Mouse (Mus musculus) layer of hippocampus, adult 2 months (tissue): Measurements from ENCODE around the gene Mrpl2. TPM values are rescaled to one million over a fixed set of nuclear protein-coding genes. Genes with fewer than 3 reads are reported as not detected.

Experiments
- DNase-seq, 2 experiments: peaks; one replicate each; pipeline ENCODE4 v3.0.0; 2022; ENCODE audit warnings: low spot score in 2 of 2
- H3K27ac ChIP-seq: fragments of 200-600 bp; 2 replicates; pipeline ENCODE4 v1.8.1; 2022
- H3K4me3 ChIP-seq: fragments of 200-600 bp; 2 replicates; pipeline ENCODE4 v1.8.1; 2022; ENCODE audit warnings: mild to moderate bottlenecking
- CTCF ChIP-seq: fragments of 200-600 bp; conservative IDR thresholded peaks from 2 replicates; pipeline ENCODE4 v1.8.1; 2022; ENCODE audit warnings: antibody characterized with exemption, mild to moderate bottlenecking, moderate library complexity
- total RNA-seq, 2 experiments: library from RNA; stranded (reverse); gene quantifications; 2 replicates each; pipeline ENCODE4 v1.2.3; 2021

The Mrpl2 gene
- total RNA-seq, 2 experiments from 2014 or later, result 52.2 to 53.5 TPM

DNA sequence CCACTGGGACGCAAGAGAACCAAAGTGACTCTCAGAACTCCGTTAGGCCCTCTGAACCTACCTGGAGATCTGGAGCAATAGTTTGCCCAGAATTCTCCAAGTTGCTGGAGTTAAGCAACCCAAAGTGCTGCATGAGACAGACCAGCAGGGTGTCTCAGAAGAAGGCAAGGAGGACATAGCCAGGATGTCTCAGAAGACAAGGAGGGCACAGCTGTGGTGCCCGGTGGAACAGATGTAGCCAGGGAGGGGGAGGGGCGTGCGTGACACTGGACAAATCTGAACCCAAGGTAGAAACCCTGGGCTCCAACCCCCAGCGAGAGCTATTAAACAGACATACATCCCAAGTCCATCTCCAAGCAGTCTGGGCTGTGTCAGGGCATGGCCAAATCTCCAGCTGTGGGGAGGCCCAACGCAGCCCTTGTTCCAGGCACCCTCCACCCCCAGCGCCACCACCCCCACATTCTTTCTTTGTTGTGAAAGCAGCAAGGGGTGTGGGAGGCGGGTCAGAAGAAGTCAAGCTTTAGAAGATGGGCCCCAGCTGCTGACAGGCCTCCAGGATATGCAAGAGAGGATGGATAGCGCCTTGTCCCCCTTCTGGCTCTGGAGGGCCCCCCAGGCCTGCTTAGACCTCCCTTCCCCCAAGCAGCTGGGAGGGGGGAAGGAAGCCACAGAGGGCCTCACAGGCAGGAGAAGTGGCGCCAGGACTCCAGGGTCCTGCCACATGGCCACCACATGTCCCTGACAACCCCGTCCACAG lies 16.2 kb upstream of the Mrpl2 start:
- peak overlapping the region; percentile 51; the same call in 1 of the 2 replicates for H3K27ac ChIP-seq

DNA sequence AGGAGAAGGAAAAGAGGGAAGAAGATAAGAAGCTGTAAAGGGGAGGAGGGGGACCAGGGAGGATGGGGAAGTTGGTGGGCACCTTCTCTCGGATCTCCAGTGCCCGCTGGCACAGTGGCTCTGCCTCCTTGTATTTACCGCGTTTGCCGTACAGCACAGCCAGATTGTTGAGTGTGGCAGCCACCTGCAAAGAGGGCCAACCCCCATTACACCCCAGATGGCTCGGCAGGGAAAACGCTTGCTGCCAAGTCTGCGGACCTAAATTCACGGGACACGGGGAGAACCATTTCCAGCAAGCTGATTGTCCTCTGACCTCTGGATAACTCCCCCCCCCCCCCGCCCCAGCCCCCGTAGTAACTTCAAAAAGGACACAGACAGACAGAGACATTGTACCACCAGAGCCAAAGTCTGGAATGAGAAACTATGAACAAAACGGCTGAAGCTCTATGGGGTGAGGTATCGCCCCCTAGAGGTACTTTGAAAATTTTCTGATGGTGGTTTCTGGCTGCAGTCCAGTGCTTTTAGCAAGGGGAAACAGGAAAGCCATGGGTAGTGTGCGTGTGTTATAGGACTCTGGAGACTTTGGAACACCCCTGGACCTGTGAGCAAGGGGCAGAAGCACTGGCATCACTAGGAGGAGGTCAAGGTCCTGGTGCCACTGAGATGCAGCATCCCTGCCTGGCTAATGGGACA lies 9.1 kb upstream of the Mrpl2 start:
- TF ChIP-seq CTCF, result peak; percentile 83
- Histone ChIP-seq H3K27ac (peak overlapping the region; percentile 56), H3K4me3 (peak overlapping the region; percentile 20; the same call in 1 of the 2 replicates)
- DNase-seq, result peak; percentile 68

More for the DNA sequence above, 16.2 kb upstream of the Mrpl2 start:
- DNase-seq, result no peak
- no peak for TF ChIP-seq CTCF
- H3K4me3 ChIP-seq, result peak overlapping the region; percentile 83

DNA sequence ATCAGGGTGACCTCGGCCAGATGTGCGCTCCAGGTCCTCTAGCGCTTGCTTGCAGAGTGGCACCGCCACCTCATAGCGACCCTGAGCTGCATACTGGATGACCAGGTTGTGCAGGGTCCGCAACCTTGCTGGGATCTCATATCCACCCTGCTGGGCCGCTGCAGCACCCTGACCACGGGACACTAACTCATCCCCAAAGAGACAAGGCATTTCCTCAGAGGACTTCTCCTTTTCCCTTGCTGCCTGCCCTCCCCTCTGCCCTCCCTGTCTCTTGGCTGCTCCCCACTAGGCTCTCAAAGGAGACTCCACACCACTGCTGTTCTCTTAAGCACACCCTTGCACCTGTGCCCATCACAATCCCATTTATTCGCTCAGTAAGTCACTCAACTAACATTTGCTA lies 6.1 kb upstream of the Mrpl2 start:
- no peak for DNase-seq
- no peak overlapping the region for H3K4me3 ChIP-seq
- TF ChIP-seq CTCF, result no peak
- H3K27ac ChIP-seq, result no peak overlapping the region

DNA sequence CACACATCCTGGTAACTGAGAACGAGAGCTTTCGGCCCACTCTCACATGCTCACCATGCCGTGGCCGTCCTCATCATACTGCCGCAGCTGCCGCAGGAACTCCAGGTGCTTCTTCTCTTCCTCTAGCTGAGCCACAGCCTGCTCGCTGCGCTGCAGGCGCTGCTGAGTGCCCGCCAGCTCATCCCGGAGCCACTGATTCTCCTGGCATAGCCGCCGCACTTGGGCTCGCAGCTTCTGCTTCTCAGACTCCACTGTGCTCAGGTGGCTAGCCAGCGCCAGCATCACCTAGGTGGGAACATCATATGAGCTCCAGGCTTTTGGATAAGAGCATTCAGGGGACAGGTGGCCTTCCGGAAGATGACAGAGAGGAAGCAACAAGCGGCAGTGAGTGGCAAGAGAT lies 4.0 kb upstream of the Mrpl2 start:
- no peak for DNase-seq
- TF ChIP-seq CTCF, result no peak
- Histone ChIP-seq H3K4me3 (no peak overlapping the region), H3K27ac (no peak overlapping the region)

DNA sequence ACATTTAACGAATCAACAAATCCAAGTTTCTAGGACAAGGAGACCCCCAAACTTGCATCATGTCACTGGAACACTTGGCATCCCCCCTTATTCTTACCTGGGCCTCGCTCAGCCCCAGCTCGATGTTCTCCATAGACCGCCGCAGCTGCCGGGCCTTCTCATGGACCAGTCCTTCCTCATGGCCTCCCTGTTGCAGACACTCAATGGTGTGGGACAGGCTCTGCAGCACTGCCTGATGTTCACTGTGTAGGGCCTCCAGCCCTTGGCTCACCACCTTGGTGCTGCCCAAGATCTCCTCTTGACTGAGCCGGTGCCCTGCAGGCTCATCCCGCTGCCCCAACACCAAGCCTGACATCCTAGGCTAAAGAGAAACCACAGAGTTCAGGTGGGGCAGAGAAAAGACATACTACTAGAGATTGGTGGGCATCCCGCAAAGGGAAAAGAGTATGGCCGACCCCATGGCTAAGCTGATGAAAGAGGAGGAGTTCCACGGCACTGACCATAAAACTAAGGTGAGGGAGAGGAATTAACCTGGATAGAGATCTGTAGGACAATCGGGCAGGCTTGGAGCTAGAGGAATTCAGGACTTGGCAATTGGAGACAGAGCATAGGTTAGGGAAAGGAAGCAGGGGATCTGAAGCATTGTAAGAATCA lies 1.8 kb upstream of the Mrpl2 start:
- no peak for TF ChIP-seq CTCF
- Histone ChIP-seq H3K4me3 (no peak overlapping the region; the same call in 1 of the 2 replicates), H3K27ac (no peak overlapping the region)
- no peak for DNase-seq

DNA sequence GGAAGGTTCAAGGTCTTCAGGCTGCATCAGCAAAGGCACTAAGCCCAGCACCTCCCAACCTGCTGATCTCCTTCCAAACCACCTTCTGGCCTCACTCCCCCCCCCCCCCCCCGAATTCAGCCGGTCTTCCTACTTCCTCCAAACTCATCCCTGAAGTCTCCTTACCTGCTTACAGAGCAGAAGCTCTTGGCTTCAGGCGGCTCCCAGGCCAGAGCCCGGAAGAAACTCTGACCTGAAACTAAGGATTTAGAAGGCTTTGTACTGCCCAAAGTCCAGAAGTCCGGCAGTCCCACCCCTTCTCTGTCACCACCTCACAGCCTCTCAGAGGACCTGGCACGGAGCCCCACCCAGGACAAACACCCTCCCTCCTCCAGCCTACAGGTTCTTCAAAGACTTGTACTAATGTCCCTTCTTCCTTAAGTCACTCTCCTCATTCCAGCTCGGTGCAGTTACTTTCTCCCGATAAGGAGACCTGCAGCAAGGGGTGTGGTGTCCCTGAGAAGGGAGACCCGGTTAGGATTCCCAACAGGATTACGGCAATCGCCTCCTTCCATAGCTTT lies 1.0 kb upstream of the Mrpl2 start:
- Histone ChIP-seq H3K27ac (peak overlapping the region; percentile 84), H3K4me3 (peak overlapping the region; percentile 77)
- DNase-seq, result no peak
- no peak for TF ChIP-seq CTCF

DNA sequence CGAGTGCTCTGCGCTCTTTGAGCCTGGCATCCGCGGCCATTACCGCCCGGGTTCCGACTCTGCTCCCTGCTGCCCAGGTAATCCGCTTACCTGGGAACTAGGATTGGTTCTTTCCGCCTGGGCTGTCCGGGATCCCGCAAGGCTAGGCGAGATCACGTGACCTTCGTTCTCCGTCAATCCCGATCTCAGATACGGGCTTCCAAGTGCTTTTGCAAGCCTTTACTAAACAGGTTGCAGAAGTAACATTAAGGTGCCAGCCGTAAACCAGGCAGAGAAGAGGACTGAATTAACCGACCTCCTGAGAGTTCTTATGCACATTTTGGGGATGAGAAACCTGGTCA lies 263 bp downstream of the Mrpl2 start:
- TF ChIP-seq CTCF, result no peak
- peak overlapping the region; percentile 96 for H3K27ac ChIP-seq
- no peak for DNase-seq
- H3K4me3 ChIP-seq, result peak overlapping the region; percentile 77

DNA sequence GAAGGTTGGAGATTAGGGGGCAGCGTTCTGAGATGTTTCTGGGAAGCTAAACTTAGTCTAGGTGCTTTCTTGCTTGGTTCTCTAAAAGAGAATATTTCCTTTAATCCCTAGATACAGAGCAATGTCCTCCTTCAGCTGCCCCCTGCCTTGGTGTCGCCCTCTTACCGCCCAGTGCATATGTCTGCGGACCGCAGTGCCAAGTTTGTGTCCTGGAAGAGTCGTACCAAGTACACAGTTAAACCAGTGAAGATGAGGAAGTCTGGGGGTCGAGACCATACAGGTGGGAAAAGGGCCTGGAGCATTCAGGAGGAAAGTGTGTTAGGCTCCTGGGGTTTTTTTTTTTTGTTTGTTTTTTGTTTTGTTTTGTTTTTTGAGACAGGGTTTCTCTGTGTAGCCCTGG lies 1.2 kb downstream of the Mrpl2 start:
- Histone ChIP-seq H3K27ac (no peak overlapping the region), H3K4me3 (no peak overlapping the region)
- DNase-seq, result no peak
- no peak for TF ChIP-seq CTCF

DNA sequence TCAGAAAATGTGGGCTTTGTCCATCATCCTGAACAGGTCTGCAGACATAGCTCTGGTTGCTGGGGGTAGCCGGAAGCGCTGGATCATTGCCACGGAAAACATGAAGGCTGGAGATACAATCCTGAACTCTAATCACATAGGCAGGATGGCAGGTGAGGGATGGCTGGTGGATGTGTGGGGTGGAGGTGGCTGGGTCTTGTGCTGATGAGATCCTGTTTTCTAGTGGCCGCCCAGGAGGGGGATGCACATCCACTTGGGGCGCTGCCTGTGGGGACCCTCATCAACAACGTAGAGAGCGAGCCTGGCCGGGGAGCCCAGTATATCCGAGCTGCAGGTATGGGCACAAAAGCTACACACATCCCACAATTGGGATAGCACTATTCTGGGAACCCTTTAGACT lies 2.4 kb downstream of the Mrpl2 start:
- no peak for DNase-seq
- no peak for TF ChIP-seq CTCF
- Histone ChIP-seq H3K4me3 (no peak overlapping the region), H3K27ac (no peak overlapping the region)

DNA sequence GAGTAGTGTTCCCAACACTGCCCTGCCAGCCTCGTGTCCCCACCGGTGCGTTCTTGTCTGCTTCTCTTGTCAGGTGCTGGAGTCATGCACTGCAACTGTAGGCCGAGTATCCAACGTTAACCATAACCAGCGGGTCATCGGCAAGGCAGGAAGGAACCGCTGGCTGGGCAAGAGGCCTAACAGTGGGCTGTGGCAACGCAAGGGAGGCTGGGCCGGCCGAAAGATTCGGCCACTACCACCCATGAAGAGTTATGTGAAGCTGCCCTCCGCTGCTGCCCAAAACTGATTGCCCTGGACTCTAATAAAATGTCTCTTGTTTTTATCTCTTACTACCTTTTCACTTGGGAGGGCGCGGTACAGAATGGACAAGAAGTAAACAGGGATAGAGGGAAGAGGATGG lies 3.8 kb downstream of the Mrpl2 start:
- DNase-seq, result no peak
- TF ChIP-seq CTCF, result no peak
- Histone ChIP-seq H3K27ac (peak overlapping the region; percentile 92), H3K4me3 (peak overlapping the region; percentile 87)

DNA sequence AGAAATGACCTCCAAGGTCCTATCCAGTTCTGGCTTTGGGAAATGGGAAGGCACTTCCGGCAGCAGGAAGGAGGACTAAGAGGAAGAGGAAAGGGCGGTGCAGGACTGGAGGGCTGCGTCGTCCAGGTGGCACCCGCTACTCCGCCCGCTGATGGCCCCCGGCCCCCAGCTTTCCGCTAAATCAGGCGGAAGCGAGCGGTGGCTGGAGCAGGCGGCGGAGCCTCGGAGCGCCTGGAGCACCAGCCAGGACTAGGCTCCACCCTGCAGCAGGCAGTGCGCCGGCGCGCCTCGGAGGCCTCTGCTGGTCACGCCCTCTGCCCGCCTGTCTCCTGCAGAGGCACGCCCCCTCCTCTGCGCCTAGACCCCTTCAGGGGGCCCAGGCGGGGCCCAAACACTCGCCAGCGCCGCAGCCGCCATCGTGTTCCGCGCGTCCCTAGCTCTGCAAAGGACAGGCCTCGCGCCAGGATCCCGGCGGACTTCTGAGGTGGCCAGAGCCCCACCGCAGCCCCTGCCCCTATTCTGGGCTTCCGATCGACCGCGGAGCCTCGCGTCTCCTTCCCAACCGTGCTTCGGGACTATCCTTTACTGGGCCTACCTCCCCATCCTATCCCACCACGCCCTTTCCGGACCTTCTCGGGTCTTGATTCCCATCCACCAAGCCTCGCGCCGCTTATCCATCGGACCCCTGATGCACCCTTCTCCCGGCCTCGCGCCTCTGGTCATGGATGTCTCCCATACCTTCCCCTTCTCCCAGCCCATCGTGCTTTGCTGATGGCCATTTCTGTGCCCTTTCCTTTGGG lies 4.4 kb downstream of the Mrpl2 start, which contains the start of gene Cul7:
Gene Cul7 (plus strand): TSS at position 106 of the 800 bp plus-strand sequence.
- peak; percentile 88 to 93 for DNase-seq

DNA sequence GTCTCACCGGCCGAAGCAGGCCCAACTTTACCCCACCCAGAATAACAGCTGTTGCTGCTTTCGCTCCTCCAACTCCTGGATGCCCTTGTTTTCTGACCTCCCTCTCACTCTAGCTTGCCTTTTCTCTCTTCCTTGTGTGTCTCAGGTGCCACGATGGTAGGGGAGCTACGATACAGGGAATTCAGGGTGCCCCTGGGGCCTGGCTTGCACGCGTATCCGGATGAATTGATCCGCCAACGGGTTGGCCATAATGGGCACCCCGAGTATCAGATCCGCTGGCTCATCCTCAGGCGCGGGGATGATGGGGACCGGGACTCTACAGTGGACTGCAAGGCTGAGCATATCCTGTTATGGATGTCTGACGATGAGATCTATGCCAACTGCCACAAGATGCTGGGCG lies 5.3 kb downstream of the Mrpl2 start:
- no peak for TF ChIP-seq CTCF
- peak overlapping the region; percentile 87 for H3K4me3 ChIP-seq
- H3K27ac ChIP-seq, result peak overlapping the region; percentile 92; the same call in 1 of the 2 replicates
- DNase-seq, result no peak

More for the DNA sequence above, 4.4 kb downstream of the Mrpl2 start, which contains the start of gene Cul7:
- Histone ChIP-seq H3K27ac (peak within 1 kb of the TSS; percentile 92), H3K4me3 (peak within 1 kb of the TSS; percentile 87)
- TF ChIP-seq CTCF, result no peak; the same call in 1 of the 2 replicates
